Mouse (Mus musculus): ENCODE results near the gene Polr2a. TPM values are rescaled to one million over a fixed set of nuclear protein-coding genes. Genes with fewer than 3 reads are reported as not detected.

Polr2a gene
- total RNA-seq, 2 experiments from 2014 or later: 28.7 to 29.2 TPM

DNA sequence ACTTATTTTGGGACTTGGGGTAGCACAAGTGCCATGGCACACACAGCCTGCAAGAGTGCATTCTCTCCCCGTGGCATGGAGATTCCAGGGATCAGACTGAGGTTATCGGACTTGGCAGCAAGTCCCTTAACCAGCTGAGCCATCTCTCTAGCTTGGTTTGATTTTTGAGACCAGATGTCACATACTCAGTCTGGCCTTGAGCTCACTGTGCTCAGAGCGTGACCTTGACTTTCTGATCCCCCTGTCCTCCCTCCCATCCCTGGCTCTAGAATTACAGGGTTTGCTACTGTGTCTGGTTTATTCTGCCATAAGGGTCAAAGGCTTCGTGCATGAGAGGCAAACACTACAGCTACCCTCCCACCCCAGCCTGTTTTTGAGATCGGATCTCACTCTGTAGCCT, 31.0 kb upstream of the Polr2a start:
- intact Hi-C loops (cut with DNase I): no loop called here
- no peak for DNase-seq

DNA sequence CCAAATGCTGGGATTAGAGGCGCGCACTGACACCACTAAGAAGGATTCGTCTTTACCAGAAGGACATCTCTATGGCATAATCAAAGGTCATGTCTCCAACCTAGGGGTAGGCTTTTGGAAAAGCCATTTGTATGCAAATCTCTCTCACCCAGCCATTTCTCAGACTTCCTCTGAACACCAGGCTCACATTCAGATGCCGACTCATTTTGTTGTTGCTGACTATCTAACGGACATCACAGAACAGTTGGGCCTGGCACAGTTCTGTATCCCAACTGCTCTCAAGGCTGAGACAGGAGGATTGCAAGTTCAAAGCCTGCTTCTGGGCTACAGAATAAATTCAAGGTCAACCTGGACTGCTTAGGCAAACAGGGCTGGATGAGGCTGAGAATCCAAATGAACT, 28.9 kb upstream of the Polr2a start:
- no peak for DNase-seq
- intact Hi-C loops (cut with DNase I): no loop called here

DNA sequence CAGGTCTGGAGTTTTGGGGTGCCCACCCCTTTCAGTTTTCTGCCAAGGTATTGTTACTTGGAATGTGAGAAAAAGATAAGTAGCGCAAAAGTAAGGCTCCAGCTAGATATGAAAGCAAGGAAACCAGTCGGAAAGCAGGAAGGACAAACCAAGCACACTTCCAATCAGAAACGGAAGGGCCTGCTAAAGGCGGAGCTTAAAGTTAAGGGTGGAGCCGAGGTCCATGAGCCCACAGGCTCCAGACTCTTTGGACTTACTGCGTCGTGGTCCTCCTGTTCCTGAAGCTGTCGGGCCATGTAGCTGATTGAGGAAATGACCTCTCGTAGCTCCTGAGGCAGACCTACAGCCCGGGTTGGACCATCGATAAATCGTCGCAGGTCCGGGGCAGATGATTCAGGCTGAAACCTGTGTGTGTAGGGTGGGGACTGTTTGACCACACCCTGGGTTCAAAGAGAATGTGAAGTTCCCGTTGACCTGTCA, 26.4 kb upstream of the Polr2a start:
- no peak for DNase-seq
- intact Hi-C loops (cut with DNase I): no loop called here

DNA sequence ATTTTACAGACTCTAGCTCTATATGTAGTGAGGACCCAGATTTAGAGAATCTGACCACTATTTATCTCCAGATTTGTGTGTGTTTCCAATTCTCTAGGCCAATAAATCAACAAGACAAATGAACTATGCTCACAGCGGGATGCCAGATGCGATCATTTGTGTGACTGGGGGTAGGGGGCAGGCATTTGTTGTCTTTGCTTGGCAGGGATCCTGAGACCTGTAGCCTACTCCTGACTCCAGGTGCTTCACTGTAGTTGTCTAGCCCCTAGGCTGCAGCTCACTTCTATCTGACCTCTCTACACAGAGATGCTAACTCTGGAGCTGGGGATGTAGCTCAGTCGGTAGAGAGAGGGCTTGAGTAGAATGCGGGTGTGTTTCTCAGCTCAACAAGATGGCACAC, 23.4 kb upstream of the Polr2a start:
- no peak for DNase-seq
- intact Hi-C loops (cut with DNase I): no loop called here

DNA sequence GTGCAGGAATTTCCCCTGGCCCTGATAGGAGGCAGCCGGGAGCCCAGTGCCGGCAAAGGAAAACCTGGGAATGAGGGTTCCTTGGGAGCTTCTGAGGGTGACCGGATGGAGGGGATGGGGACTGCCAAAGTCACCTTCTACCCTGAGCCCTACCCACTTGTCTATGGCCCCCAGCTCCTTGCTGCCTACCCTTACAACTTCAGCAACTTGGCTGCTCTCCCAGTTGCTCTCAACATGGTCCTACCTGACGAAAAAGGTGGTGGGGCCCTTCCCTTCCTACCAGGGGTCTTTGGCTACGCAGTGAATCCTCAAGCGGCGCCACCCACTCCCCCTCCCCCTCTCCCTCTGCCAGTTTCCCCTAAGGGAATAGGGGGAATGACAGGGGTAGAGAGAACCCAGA, 20.5 kb upstream of the Polr2a start:
- DNase-seq: no peak

DNA sequence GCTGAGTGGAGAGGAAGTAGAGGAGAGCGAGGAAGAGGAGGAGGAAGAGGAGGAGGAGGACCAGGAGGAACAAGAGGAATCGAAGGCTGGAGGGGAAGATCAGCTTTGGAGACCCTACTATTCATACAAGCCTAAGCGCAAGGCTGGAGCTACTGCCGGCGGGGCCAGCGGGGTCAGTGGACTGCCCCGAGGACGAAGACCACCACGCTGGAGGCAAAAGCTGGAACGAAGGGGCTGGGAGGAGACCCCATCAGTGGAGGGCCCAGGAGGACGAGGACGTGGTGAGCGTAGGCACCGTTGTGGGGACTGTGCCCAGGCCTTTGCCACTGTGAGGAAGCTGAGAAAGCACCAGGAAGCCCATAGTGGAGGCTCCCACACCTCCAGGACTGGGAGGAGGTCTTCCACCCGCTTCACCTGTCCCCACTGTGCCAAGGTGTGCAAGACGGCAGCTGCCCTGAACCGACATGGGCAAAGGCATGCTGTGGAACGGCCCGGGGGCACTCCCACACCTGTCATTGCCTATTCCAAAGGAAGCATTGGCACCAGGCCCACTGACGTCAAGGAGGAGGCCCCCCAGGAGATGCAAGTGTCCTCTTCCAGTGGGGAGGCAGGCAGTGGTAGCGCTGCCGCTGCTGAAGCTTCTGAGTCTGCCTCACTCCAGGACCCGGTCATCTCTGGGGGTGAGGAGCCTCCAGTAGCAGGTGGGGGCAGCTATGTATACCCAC, 20.0 kb upstream of the Polr2a start:
- intact Hi-C loops (cut with DNase I): no loop called here
- DNase-seq: no peak

More for the DNA sequence above, 20.5 kb upstream of the Polr2a start:
- intact Hi-C loops (cut with DNase I): no loop called here

DNA sequence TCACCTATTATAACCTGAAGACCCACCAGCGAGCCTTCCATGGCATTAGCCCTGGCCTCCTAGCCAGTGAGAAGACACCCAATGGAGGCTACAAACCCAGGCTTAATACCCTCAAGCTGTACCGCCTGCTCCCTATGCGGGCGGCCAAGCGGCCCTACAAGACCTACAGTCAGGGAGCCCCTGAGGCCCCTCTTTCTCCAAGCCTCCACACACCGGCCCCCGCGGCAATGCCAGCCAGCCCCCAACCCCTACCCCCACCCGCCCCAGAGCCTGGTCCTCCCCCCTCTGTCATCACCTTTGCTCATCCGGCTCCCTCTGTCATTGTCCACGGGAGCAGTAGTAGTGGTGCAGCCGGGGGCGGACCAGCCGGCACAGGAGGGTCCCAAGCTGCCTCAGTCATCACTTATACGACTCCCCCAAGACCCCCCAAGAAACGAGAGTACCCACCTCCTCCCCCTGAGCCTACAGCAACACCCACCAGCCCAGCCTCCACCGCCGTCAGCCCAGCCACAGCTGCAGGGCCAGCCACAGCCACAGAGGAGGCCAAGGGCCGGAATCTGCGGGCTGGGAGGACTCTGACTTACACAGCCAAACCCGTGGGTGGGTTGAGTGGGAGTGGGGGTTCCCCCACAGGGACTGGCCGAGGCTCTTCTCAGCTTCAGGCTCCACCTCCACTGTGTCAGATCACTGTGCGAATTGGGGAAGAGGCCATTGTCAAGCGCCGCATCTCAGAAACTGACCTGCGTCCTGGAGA, 19.2 kb upstream of the Polr2a start:
- intact Hi-C loops (cut with DNase I): no loop called here
- DNase-seq: no peak

DNA sequence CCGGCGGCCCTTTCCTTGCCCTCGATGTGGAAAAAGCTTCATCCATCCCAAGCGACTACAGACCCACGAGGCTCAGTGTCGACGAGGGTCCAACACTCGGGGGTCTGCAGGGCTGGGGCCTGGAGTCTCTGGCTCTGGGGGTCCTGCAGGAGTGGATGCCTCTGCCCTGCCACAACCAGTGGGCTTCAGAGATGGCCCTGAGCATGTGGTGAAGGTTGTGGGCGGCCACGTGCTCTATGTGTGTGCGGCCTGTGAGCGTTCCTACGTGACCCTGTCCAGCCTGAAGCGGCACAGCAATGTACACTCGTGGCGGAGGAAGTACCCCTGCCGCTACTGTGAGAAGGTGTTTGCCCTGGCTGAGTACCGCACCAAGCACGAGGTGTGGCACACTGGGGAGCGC, 18.1 kb upstream of the Polr2a start:
- DNase-seq: no peak
- intact Hi-C loops (cut with DNase I): no loop called here

DNA sequence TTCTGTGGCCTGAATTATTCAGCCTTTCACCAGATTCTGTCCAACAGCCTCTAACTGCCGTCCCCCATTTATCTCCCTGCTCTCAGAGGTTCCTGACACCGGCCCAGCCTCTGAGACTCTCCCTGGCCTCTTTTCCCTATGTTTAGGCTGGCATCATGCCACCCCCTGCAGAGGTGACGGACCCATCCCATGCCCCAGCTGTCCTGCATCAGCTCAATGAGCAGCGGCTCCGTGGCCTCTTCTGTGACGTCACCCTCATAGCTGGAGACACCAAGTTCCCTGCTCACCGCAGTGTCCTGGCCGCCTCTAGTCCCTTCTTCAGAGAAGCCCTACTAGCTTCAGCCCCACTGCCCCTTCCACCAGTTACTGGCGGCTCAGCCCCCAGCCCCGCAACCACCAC, 17.3 kb upstream of the Polr2a start:
- no peak for DNase-seq
- intact Hi-C loops (cut with DNase I): no loop called here

DNA sequence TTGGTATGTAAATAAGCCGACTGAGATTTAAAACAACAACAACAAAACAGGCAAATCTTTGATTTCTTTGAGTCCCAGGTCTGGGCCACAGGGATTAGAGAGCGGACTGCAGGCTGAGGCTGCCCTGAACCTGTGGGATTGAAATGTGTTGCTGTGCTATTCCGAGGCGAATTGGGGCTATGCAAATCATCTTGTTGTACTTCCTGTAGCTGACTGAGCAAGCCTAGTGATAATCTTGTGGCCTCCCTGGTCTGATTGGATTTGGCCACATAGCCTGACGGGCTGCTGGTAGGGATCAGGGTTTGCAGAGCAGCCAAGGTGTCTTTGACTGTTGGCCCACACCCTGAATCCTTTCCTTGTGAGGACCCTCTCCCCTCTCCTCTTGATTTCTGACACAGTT, 16.5 kb upstream of the Polr2a start:
- DNase-seq: no peak
- intact Hi-C loops (cut with DNase I): no loop called here

DNA sequence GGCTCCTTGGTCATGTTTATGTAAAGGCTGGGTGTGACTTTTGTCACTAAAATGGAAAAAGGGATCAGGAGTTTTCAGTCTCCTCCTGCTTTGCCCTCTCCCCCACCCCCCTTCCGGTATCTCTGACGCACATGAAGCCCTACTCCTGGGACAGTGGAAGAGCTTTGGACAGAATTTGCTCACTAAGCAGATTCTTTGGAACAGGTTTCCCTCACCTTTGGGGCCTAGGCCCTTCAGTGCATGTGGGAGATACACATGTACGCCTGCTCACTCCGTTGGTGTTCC, 9.1 kb upstream of the Polr2a start:
- intact Hi-C loops (cut with DNase I): no loop called here
- no peak for DNase-seq

DNA sequence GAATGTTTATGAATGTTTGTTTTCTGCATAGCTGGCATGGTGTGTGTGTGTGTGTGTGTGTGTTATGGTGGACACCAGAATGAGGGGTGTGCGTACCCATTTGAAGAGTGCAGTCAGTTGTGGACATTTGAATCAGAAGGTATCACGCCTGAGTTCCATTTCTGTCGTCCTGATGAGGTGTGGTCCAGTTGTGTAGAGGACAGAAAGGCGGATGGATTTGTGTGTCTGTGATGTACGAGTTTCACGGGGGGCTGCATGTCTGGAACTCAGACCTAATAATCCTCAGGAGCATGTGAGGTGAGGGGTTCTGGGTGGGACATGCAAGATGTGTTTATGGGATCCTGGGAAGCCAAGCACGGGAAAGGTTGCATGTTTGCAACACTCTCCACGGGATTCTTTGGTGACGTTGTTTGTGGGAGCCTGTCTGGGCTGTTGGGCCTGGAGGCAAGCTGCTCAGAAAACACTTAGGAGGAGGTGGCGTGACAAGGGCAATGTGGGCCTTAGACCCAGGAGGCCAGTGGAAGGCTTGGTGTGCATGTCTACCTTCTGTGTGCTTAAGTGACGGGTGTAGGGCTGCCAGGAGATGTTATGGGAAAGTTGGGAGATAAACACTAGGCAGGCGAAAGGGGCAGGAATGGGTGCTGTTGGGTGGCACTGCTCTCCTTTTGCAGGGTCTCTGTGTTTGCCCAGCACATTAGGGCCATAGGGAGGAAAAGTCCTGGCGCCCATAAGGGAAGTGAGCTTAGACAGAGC, 8.6 kb upstream of the Polr2a start:
- DNase-seq: no peak
- intact Hi-C loops (cut with DNase I): no loop called here

DNA sequence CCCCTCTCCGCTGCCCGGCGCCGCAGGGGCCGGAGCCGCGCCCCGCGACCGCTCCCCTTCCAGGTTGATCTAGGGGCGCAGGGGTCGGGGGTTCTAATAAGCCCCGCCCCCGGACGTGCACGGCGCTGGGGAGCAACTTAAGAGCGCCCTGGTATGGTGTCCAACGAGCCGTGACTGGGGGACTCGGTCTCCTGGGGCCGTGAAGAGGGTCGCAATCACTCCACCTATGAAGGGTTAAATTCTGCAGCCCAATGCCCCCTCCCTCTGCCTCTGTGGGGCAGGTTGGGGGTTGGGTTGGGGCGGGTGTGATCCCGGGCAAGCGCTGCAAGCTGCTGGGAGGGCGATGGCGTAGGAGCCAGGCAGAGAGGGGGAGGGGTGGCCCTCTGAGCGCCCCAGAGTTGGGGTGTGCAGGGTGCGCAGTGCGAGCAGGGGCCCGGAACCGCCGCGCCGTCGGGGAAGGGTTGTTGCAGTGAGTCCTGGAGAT, 7.7 kb upstream of the Polr2a start:
- intact Hi-C loops (cut with DNase I): no loop called here
- DNase-seq: peak; percentile 53 to 66

DNA sequence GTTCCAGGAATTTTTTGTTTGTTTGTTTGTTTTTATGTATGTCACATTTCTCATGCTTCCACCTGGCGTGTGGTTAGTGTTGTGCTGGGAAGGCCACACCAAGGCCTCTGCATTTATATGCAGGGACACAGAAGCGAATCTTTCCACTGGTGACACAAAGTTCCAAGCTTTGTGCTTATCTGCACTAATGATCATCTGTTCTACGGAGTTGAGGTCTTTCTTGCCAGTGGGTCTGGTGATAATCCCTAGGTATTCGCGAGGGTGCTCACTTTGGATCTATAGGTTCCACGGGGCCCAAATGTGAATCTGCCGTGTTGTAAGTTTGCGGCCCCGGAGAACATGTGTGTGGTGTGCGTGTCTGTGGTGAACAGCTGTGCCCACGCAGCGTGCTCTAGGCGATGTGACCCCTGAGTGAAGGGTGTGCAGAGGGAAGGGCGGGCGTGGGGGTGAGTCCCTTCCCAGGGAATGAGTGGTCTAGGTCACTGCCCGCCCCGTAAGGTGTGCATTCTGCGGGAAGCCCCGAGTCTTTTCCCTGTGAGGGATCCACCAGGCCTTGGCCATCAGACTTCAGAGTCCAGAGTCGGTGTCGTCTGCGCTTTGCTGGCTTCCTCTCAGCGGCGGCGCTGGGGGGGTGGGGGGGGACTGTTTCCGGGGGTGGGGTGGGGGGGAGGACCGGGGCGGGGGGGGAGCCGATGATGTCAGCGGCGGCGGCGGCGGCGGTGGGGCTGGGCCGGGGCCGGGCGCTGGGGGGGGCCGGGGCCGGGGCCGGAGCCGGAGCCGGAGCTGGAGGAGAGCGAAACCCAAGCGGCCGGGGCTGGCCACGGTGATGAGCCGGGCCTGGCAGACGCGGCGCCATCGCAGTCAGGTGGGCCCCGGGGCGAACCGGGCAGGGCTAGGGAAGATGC, 7.0 kb upstream of the Polr2a start, which contains the start of gene Zbtb4:
TSS of gene Zbtb4 (plus strand) at position 692 of the 905 bp plus-strand sequence.
- intact Hi-C loops (cut with DNase I): no loop called here
- DNase-seq: peak; percentile 28 to 49

DNA sequence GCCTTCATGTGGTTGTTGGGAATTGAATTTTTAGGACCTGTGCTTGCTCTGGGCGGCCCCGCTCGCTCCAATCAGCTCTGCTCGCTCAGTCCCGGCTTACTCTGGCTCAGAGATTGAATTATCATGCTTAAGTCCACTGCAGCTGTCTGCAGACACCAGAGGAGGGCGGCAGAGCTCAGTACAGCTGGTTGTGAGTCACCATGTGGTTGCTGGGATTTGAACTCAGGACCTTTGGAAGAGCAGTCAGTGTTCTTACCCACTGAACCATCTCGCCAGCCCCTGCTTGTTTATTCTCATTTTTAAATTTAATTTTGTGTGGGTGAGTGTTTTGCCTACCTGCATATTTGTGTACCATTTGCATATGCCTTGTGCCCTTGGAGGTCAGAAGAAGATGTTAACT, 5.1 kb upstream of the Polr2a start:
- intact Hi-C loops (cut with DNase I): loop anchor here (5.0 kb wide), 2 partner anchors 39 to 114 kb away; partner anchors contain the start of genes Fgf11 and Tmem95
- no peak for DNase-seq

DNA sequence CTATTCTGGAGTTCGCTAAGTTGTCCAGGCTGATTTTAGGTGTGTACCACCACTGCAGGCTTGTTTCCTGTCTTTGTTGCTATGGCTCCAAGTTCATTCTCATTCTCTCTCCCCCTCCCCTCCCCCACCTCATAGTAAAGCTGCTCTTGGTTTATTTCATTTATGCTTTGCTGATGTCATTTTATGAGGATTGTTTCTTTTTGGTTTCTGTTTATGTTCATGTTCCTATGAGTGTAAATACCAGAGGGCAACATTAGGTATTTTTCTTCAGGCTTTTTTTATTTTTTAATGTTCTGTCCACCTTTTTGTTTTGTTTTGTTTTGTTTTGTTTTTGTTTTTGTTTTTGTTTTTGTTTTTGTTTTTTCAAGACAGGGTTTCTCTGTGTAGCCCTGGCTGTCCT, 3.4 kb upstream of the Polr2a start, which contains the start of gene Slc35g3:
TSS of gene Slc35g3 (minus strand) at position 101 of the 400 bp plus-strand sequence.
- intact Hi-C loops (cut with DNase I): loop anchor here (5.0 kb wide), 2 partner anchors 40 to 115 kb away; partner anchors contain the start of genes Fgf11 and Tmem95
- DNase-seq: no peak

DNA sequence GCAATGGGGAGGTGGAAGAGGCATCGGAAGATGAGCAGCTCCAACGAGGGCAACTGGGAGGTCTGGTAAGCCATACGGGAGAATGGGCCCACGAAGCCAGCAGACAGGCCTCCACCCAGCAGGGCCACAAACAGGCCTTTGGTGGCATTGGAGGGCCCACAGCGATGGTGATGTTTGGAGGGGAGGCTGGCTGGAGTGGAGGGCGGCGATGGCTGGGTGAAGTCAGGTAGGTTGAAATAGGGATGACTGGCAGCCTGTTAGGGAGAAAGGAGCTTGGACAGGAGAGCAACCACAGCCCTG, 2.4 kb upstream of the Polr2a start:
- DNase-seq: no peak
- intact Hi-C loops (cut with DNase I): loop anchor here (5.0 kb wide), 2 partner anchors 41 to 116 kb away; partner anchors contain the start of genes Fgf11 and Tmem95

DNA sequence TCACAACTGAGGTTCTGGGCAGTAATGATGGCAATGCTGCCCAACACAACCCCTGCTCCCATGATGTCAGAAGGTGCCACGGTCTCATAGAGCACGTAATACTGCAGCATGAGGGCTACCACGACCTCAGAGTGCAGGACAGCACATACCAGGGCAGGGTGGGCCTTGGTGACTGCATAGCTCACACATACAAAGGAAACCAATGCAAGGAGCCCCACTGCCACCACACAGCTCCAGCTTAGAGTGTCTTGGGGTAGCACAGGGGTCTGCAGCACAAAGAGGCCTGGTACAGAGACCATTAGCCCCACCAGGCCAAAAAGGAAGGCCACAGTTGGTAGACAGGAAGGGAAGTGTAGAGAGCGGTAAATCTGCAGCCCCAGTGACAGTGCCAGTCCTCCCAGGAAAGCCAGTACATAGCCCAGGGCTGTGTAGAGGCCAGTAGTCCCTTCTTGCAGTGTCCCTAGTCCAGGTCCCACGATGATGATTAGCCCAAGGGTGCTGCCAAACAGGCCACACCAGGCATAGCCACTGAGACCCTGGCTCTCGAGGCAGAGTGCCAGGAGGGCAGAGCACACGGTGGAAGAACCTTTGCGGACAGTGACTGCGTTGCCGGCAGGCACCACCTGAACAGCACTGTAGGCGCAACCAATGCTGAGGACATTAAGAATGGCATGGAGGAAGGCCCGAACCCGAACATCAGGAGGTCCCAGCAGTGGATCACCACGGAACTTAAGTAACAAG, 1.9 kb upstream of the Polr2a start:
- DNase-seq: no peak
- intact Hi-C loops (cut with DNase I): loop anchor here (5.0 kb wide), 2 partner anchors 42 to 117 kb away; partner anchors contain the start of genes Fgf11 and Tmem95

DNA sequence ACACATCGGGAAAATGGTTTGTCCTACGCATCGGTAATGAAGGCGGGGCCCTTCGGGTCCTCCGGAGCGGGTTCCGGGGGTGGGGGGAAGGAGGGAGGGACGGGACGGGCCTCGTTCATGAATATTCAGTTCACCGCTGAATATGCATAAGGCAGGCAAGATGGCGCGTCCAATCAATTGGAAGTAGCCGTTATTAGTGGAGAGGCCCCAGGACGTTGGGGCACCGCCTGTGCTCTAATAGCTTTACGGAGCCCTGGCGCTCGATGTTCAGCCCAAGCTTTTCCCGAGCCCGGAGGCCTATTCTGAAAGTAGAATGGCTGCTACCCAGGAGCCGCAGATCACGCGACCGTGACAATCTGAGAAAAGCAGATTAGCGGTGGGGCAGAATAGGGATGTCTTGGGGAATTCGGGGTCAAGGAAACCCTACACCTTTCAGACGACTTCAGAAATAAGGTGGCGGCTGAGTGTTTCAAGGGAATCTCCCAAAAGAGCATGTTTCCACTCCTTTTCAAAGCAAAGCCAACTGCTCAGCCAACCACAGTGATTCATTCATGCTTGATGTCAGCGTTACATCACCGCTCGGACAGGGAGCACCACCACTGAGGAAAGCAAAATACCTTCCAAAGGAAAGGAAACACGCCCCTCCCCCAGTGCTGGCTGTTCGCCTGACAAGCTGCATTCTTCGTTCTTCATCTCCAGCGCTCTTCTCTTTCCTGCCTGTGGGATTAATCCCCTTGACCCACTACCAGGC, 709 bp upstream of the Polr2a start:
- intact Hi-C loops (cut with DNase I): no loop called here
- DNase-seq: peak; percentile 79 to 83

All from gastrocnemius, postnatal 36 days (tissue).